Mouse (Mus musculus): ENCODE measurements around the gene Rhcg. TPM values are rescaled to one million over a fixed set of nuclear protein-coding genes. Genes with fewer than 3 reads are reported as not detected.

Gene Rhcg
- polyA plus RNA-seq (2015; fragmentation: Nextera tagmentation; extraction: Ambion mirVana): 0.24 TPM in 1 of 2 replicates, not detected in the other

DNA sequence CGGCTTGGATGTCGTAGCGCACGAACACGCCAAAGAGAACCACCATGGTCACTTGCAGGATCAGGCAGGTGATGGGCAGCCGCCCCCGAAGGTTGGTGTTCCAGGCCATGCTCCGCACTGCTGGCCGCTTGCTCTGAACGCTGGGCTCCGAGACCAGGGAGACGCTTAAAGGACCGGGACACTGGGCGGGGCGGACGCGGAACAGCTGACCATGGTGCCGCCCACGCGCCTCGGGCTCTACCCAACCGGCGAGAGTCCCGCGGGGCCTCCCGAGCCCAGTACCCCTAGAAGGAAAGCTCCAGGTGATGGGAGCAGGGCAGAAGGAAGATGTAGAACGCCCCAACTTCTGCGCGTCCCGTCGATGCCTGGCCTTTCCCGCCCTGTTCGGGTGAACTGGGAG lies at the start of gene Rhcg:
Rhcg (minus strand) TSS at position 240 of the 400 bp plus-strand sequence.

DNA sequence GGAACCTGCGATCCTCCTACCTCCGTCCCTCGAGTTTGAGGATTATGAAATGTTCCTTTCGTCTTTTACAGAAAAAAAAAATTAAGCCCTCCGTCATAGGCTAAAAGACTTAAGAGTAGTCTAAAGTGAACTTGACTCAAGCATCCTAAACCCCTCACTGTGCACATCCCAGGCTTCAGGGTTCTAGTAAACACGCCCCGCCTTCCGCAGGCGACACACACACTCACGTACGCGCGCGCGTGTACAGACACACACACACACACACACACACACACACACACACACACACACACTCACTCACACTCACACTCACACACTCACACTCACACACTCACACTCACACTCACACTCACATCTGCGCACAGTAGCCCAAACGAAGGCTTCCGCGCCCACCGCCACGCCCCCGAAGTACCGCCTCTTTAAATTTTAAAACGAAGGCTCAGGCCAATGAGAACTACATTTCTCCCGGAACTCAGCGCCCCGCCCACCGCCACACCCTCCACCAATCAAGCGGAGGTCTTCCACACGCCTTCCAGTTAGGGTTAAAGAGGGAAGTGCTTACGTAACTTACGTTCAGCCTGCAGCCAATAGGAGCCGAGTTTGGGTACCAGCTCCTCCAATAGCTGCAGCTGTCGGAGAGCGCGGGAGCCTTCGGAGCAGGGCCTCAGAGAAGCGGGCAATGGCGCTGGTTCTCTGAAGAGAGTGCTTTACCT lies 42.3 kb upstream of the Rhcg start, which contains the start of gene Ticrr:
Ticrr (plus strand) TSS at position 619 of the 713 bp plus-strand sequence.

Other genes with a start within 250 kb of the Rhcg start
- gene Rlbp1, start 230.6 kb downstream of the Rhcg start, polyA plus RNA-seq (2015; fragmentation: Nextera tagmentation; extraction: Ambion mirVana): not detected in 2 replicates
- gene Fanci, start 225.7 kb downstream of the Rhcg start, polyA plus RNA-seq (2015; fragmentation: Nextera tagmentation; extraction: Ambion mirVana): 2.4 and 2.7 TPM in 2 replicates
- 17.6 and 20.0 TPM in 2 replicates for gene Polg, start 151.3 kb downstream of the Rhcg start, polyA plus RNA-seq (2015; fragmentation: Nextera tagmentation; extraction: Ambion mirVana)
- gene Ticrr, start 42.5 kb upstream of the Rhcg start, polyA plus RNA-seq (2015; fragmentation: Nextera tagmentation; extraction: Ambion mirVana): 0.98 and 1.5 TPM in 2 replicates
- gene Kif7, start 98.1 kb upstream of the Rhcg start, polyA plus RNA-seq (2015; fragmentation: Nextera tagmentation; extraction: Ambion mirVana): 1.7 and 2.1 TPM in 2 replicates
- not detected in 2 replicates for gene Plin1, start 115.2 kb upstream of the Rhcg start, polyA plus RNA-seq (2015; fragmentation: Nextera tagmentation; extraction: Ambion mirVana)
- 6.6 and 6.8 TPM in 2 replicates for gene Pex11a, start 125.5 kb upstream of the Rhcg start, polyA plus RNA-seq (2015; fragmentation: Nextera tagmentation; extraction: Ambion mirVana)
- not detected in 2 replicates for gene Wdr93, start 125.5 kb upstream of the Rhcg start, polyA plus RNA-seq (2015; fragmentation: Nextera tagmentation; extraction: Ambion mirVana)
- not detected in 2 replicates for gene Mesp1, start 176.1 kb upstream of the Rhcg start, polyA plus RNA-seq (2015; fragmentation: Nextera tagmentation; extraction: Ambion mirVana)
- 0.18 TPM in 2 replicates for gene Mesp2, start 193.1 kb upstream of the Rhcg start, polyA plus RNA-seq (2015; fragmentation: Nextera tagmentation; extraction: Ambion mirVana)
- gene Anpep, start 243.4 kb upstream of the Rhcg start, polyA plus RNA-seq (2015; fragmentation: Nextera tagmentation; extraction: Ambion mirVana): 10.7 and 13.1 TPM in 2 replicates

Data from urinary bladder, postnatal 0 days (tissue).